Mouse (Mus musculus): ENCODE data around the gene Strip1. TPM values are rescaled to one million over a fixed set of nuclear protein-coding genes. Genes with fewer than 3 reads are reported as not detected.
A peak's percentile ranks its signal among the peaks of the same experiment; 100 is the strongest.

The Strip1 gene
- polyA plus RNA-seq, 1 experiment, result 46.0 TPM

DNA sequence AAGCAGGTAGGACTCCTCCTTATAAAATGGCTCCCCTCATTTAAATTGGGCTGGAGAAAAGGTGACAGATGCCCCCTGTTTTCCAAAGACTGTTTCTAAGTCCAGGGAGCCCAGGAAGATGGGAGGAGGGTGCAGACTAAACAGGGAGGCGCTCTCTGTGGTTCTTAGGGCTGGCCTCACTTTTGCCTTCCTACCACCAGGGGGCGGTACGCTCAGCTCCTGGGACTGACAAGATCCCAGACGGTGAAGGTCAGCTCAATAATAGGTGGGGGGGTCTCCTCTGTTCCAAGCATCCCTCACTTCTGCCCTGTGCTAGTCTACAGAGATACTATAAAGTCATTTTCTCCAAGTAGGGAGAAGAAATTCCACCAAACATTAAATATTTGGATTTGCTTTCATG, 26.2 kb downstream of the Strip1 start:
- no peaks in the 10 kb centered on the region for H3K27me3 ChIP-seq (replicated peaks; ENCODE audit: control insufficient read depth, insufficient read depth, low read length)
- no peaks in the 10 kb centered on the region for H3K36me3 ChIP-seq (ENCODE audit: control insufficient read depth, insufficient read depth, low read length)
- H3K4me3 ChIP-seq (ENCODE audit: insufficient read depth, low read depth, low read length), result no peak overlapping the region
- WGBS, result 13% methylated on average over 4 of the region's 4 CpGs
- DNase-seq, result peak; percentile 56
- H3K4me1 ChIP-seq (ENCODE audit: control insufficient read depth, insufficient read depth, low read length), result no peaks in the 10 kb centered on the region; the same call in 1 of the 2 replicates
- no peak overlapping the region for H3K27ac ChIP-seq (ENCODE audit: insufficient read depth, low read depth, low read length)
- TF ChIP-seq CTCF (conservative IDR thresholded peaks at IDR 0.05; ENCODE audit: insufficient read depth, insufficient read length, low read depth, low read length) (peak; percentile 88), POLR2A (IDR thresholded peaks at IDR 0.05; ENCODE audit: low read depth, low read length) (no peak)

DNA sequence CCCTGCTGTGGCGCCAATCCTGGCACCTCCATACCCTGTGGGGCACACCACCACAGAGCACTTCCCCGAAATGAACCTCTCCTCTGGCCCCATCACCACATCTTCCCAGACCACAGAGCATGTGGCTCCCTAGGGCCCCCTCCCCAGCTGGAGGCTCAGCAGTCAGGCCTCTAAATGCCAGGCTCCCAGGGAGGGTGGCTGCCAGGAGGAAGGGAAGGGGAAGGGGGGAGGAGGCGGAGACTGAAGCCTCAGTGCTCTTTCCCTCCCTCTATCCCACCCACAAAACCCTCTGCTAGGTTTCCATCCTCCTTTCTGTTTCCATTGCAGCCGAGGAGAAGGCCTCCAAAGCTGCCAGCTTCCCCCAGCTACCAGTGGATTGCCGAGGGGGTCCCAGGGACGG, 31.4 kb downstream of the Strip1 start:
- Histone ChIP-seq H3K36me3 (ENCODE audit: control insufficient read depth, insufficient read depth, low read length) (no peaks in the 10 kb centered on the region), H3K27me3 (replicated peaks; ENCODE audit: control insufficient read depth, insufficient read depth, low read length) (peaks cover 3% of the 10 kb centered on the region), H3K4me1 (ENCODE audit: control insufficient read depth, insufficient read depth, low read length) (no peaks in the 10 kb centered on the region), H3K4me3 (ENCODE audit: insufficient read depth, low read depth, low read length) (no peak overlapping the region), H3K27ac (ENCODE audit: insufficient read depth, low read depth, low read length) (no peak overlapping the region)
- WGBS, result 76% methylated on average over 6 of the region's 6 CpGs
- DNase-seq, result no peak
- TF ChIP-seq CTCF (conservative IDR thresholded peaks at IDR 0.05; ENCODE audit: insufficient read depth, insufficient read length, low read depth, low read length), result no peak
- no peak for TF ChIP-seq POLR2A (IDR thresholded peaks at IDR 0.05; ENCODE audit: low read depth, low read length)

DNA sequence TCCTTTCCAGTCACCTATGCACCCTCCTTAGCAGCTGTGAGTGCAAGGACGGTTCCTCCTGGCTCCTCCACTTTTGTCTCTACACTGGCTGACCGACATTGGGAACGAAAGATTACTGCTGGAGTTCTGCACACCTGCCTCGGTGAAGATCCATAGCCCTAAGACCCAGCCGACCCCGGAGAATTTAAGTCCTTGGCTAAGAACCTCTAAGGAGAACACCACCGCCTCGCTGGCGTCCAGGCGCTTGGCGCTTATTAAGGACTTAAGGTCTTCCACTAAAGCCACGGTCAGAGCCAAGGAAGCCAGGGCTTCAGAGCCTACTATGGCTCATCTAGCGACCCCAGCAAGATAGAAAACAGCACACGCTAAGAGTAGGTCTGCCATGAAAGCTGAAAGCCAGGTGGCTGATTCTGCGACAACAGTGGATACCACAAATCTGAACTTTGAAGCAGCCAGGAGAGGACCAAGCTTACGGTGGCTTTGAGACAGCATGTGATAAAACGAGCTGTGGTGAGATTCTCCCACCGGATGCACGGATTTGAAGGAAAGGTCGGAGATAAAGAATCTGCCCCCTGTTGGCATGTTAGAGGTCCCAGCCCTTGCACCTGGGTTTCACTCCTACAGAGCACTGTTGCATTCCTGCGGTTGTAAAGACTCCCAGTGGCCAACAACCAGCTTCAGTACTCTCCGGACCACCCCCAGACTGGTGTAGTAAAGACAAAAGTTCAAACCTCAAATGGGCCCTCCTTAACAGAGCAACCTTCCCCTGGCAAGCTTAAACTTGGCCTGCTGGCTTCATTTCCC, 33.7 kb downstream of the Strip1 start:
- H3K27me3 ChIP-seq (replicated peaks; ENCODE audit: control insufficient read depth, insufficient read depth, low read length), result peaks cover 5% of the 10 kb centered on the region
- no peaks in the 10 kb centered on the region for H3K4me1 ChIP-seq (ENCODE audit: control insufficient read depth, insufficient read depth, low read length)
- WGBS, result 30% methylated on average over 22 of the region's 22 CpGs
- H3K4me3 ChIP-seq (ENCODE audit: insufficient read depth, low read depth, low read length), result no peak overlapping the region
- H3K36me3 ChIP-seq (ENCODE audit: control insufficient read depth, insufficient read depth, low read length), result no peaks in the 10 kb centered on the region
- no peak for DNase-seq
- no peak for TF ChIP-seq CTCF (conservative IDR thresholded peaks at IDR 0.05; ENCODE audit: insufficient read depth, insufficient read length, low read depth, low read length)
- no peak for TF ChIP-seq POLR2A (IDR thresholded peaks at IDR 0.05; ENCODE audit: low read depth, low read length)
- H3K27ac ChIP-seq (ENCODE audit: insufficient read depth, low read depth, low read length), result no peak overlapping the region

DNA sequence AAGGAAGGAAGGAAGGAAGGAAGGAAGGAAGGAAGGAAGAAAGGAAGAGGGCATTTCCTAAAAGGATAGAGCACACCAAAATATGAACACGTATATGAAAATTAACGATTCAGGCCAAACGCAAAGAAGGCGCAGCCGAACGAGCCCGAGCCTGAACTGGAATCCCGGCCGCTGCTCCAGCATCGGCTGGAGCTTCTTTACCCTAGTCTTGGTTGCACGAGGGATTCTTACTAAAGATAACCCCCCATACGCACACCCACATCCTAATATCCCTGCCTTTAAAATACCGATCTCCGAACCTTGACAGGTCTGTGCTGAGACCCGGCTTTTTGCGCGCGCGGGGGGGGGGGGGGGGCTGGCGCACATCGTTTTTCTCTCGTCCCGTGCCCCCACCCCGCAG, 34.4 kb downstream of the Strip1 start:
- Histone ChIP-seq H3K4me1 (ENCODE audit: control insufficient read depth, insufficient read depth, low read length) (no peaks in the 10 kb centered on the region), H3K36me3 (ENCODE audit: control insufficient read depth, insufficient read depth, low read length) (no peaks in the 10 kb centered on the region), H3K4me3 (ENCODE audit: insufficient read depth, low read depth, low read length) (no peak overlapping the region), H3K27me3 (replicated peaks; ENCODE audit: control insufficient read depth, insufficient read depth, low read length) (peaks cover 5% of the 10 kb centered on the region), H3K27ac (ENCODE audit: insufficient read depth, low read depth, low read length) (no peak overlapping the region)
- WGBS, result 6% methylated on average over 22 of the region's 24 CpGs
- DNase-seq, result no peak
- TF ChIP-seq POLR2A (IDR thresholded peaks at IDR 0.05; ENCODE audit: low read depth, low read length) (no peak), CTCF (conservative IDR thresholded peaks at IDR 0.05; ENCODE audit: insufficient read depth, insufficient read length, low read depth, low read length) (no peak)

DNA sequence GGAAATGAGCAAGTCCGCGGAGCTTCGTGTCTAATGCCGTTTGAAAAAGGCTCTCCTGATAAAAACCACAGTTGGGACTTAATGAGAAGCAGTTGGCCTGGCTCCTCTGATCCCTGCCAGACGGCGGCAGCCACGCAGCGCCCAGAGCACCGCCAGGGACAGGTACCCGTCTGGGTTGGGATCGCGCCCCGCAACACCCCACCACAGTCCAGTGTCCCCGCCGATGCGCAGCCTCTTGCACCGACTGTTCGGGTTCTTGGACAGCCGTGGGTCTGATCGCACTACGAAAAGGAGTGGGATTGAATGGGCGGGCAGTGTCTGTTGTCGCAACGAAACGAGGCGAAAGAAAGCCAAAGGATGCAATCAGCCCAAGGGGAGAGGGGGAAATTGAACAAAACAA, 34.9 kb downstream of the Strip1 start:
- no peak for TF ChIP-seq POLR2A (IDR thresholded peaks at IDR 0.05; ENCODE audit: low read depth, low read length)
- no peak for TF ChIP-seq CTCF (conservative IDR thresholded peaks at IDR 0.05; ENCODE audit: insufficient read depth, insufficient read length, low read depth, low read length)
- Histone ChIP-seq H3K4me3 (ENCODE audit: insufficient read depth, low read depth, low read length) (no peak overlapping the region), H3K27me3 (replicated peaks; ENCODE audit: control insufficient read depth, insufficient read depth, low read length) (peaks cover 5% of the 10 kb centered on the region), H3K36me3 (ENCODE audit: control insufficient read depth, insufficient read depth, low read length) (no peaks in the 10 kb centered on the region), H3K27ac (ENCODE audit: insufficient read depth, low read depth, low read length) (no peak overlapping the region), H3K4me1 (ENCODE audit: control insufficient read depth, insufficient read depth, low read length) (no peaks in the 10 kb centered on the region)
- 3% methylated on average over 26 of the region's 26 CpGs for WGBS
- DNase-seq, result peak; percentile 35

DNA sequence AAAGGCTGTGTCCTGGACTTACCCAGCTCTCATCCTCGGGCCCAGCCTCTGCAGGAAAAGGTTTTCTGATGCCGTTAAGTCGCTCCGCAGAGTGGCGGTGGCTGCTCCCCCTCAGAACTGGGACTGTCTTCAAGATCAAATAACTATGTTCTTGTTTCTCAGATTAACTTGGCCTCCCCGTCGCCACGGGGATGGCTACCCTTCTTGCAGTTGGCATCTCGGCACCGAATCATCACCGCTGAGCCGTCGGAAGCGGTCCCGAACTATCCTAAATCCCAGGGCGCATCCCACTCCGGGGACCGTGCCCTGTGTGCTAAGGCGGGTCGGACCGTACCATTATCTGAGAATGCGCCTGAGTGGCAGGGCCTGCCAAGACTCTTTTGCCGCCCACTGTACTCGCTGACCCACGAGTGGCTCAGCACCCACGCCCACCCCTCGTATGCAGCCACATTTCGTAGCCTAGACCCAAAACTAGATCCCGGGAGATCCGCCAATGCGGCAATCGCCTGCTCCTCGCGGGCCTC, 35.5 kb downstream of the Strip1 start:
- peaks cover 5% of the 10 kb centered on the region for H3K27me3 ChIP-seq (replicated peaks; ENCODE audit: control insufficient read depth, insufficient read depth, low read length)
- H3K4me3 ChIP-seq (ENCODE audit: insufficient read depth, low read depth, low read length), result no peak overlapping the region
- H3K4me1 ChIP-seq (ENCODE audit: control insufficient read depth, insufficient read depth, low read length), result no peaks in the 10 kb centered on the region
- WGBS, result 4% methylated on average over 34 of the region's 34 CpGs
- H3K36me3 ChIP-seq (ENCODE audit: control insufficient read depth, insufficient read depth, low read length), result no peaks in the 10 kb centered on the region
- no peak for DNase-seq
- TF ChIP-seq CTCF (conservative IDR thresholded peaks at IDR 0.05; ENCODE audit: insufficient read depth, insufficient read length, low read depth, low read length), result no peak
- TF ChIP-seq POLR2A (IDR thresholded peaks at IDR 0.05; ENCODE audit: low read depth, low read length), result no peak
- H3K27ac ChIP-seq (ENCODE audit: insufficient read depth, low read depth, low read length), result no peak overlapping the region

DNA sequence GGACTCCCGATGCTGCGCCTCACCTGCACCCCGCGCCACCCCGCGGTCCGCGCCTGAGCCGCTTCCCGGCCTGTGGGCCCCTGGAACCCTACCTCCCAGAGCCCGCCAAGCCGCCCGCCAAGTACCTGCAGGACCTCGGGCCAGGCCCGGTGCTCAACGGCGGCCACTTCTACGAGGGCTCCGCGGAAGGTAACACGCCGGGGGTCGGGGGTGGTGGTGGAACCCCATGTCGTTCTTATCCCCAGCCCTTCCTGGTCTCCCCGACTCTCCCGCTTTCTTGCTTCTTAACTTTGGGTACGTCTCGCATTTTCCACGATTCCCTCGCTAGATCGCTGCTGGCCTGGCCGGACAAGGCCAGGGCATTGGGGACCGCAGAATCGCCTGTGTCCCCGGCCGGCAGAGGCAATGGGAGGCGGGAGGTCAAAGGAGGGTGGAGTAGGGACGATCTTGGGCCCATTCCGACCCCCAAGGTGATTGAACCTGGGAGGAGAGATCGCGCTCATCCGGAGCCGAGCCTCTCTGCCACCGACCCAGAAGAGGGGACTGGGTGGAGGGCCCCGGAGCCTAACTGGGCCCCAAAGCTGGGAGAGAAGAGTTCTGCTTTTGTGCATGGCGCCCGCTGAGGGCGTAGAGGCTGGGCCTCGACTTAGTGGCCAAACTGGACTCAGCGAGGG, 36.1 kb downstream of the Strip1 start:
- Histone ChIP-seq H3K27ac (ENCODE audit: insufficient read depth, low read depth, low read length) (no peak overlapping the region), H3K27me3 (replicated peaks; ENCODE audit: control insufficient read depth, insufficient read depth, low read length) (peaks cover 5% of the 10 kb centered on the region), H3K4me3 (ENCODE audit: insufficient read depth, low read depth, low read length) (no peak overlapping the region), H3K4me1 (ENCODE audit: control insufficient read depth, insufficient read depth, low read length) (no peaks in the 10 kb centered on the region), H3K36me3 (ENCODE audit: control insufficient read depth, insufficient read depth, low read length) (no peaks in the 10 kb centered on the region)
- no peak for TF ChIP-seq CTCF (conservative IDR thresholded peaks at IDR 0.05; ENCODE audit: insufficient read depth, insufficient read length, low read depth, low read length)
- no peak for TF ChIP-seq POLR2A (IDR thresholded peaks at IDR 0.05; ENCODE audit: low read depth, low read length)
- DNase-seq, result peak; percentile 14
- 3% methylated on average over 50 of the region's 50 CpGs for whole genome bisulfite sequencing

All from kidney, adult 2 months (tissue).